Mouse (Mus musculus) stomach, postnatal 0 days (tissue): Measurements from ENCODE around the gene Lrmda.

Experiments used
- CTCF ChIP-seq: IDR thresholded peaks from 2 replicates; pipeline ENCODE4 v1.5.1; 2016; ENCODE audit warnings: antibody characterized with exemption, low read depth, mild to moderate bottlenecking, moderate library complexity
- EP300 ChIP-seq: optimal IDR thresholded peaks from 2 replicates; pipeline ENCODE3; 2016; ENCODE audit warnings: antibody characterized with exemption

DNA sequence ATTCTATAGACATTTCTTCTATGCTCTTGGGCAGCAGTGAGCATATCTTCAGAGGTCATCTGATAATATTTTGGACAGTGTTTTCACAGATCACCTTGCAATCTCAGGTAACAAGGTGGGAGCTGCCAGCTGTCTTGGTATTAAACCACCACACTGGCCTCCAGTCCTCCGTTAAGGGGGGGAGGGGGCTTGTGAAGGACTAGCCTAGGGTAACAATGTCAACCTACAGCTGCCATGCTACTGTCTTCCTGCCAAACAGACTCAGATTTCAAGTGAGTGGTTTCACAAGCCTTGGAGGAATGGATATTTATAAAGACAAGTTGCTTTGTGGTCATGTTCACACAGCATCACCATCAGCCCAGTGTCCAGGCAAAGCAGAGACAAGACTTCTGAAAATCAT is 1059.2 kb downstream of the Lrmda start:
- TF ChIP-seq EP300 (no peak), CTCF (no peak)
